Mouse (Mus musculus) lung, postnatal 0 days (tissue): ENCODE results near the gene Pou2f1. TPM values are rescaled to one million over a fixed set of nuclear protein-coding genes. Genes with fewer than 3 reads are reported as not detected.

Experiments
- ATAC-seq: fragments of 200-750 bp; cut with Nextera tagmentation; 2 replicates; pipeline ENCODE4 v1.8.0; 2017; ENCODE audit warnings: moderate library complexity
- DNase-seq: peaks from one replicate; pipeline ENCODE4 v3.0.0-alpha.2; 2016; ENCODE audit warnings: low spot score
- H3K27ac ChIP-seq: fragments of 300-500 bp; sonication (generic); 2 replicates; pipeline ENCODE4 v1.5.1; 2014; ENCODE audit warnings: antibody characterized with exemption, mild to moderate bottlenecking, low read length, mixed read lengths
- H3K27me3 ChIP-seq: fragments of 300-500 bp; sonication (generic); replicated peaks from 2 replicates; pipeline ENCODE4 v1.6.1; 2014; ENCODE audit warnings: low read length, mixed read lengths; ENCODE audit not compliant: insufficient read depth
- H3K36me3 ChIP-seq: fragments of 300-500 bp; sonication (generic); 2 replicates; pipeline ENCODE4 v1.6.1; 2014; ENCODE audit warnings: low read length, mixed read lengths; ENCODE audit not compliant: insufficient read depth
- H3K4me1 ChIP-seq: fragments of 300-500 bp; sonication (generic); 2 replicates; pipeline ENCODE4 v1.6.1; 2014; ENCODE audit warnings: antibody characterized with exemption, low read depth, low read length, mixed read lengths; ENCODE audit not compliant: insufficient read depth
- H3K4me2 ChIP-seq: fragments of 300-500 bp; sonication (generic); replicated peaks from 2 replicates; pipeline ENCODE4 v1.6.1; 2014; ENCODE audit warnings: low read depth, mild to moderate bottlenecking, low read length, moderate library complexity, mixed read lengths
- H3K4me3 ChIP-seq: fragments of 300-500 bp; sonication (generic); 2 replicates; pipeline ENCODE4 v1.5.1; 2014; ENCODE audit warnings: low read depth, low read length
- H3K9ac ChIP-seq: fragments of 300-500 bp; sonication (generic); replicated peaks from 2 replicates; pipeline ENCODE4 v1.6.1; 2014; ENCODE audit warnings: low read depth, mild to moderate bottlenecking
- H3K9me3 ChIP-seq: fragments of 300-500 bp; sonication (generic); 2 replicates; pipeline ENCODE4 v1.6.1; 2016; ENCODE audit warnings: low read length, mixed read lengths
- CTCF ChIP-seq: IDR thresholded peaks from 2 replicates; pipeline ENCODE4 v1.5.1; 2016; ENCODE audit warnings: antibody characterized with exemption, mild to moderate bottlenecking
- EP300 ChIP-seq: IDR thresholded peaks from 2 replicates; pipeline ENCODE4 v1.6.1; 2016; ENCODE audit warnings: antibody characterized with exemption, mild to moderate bottlenecking, control low read depth
- WGBS: fragments of 180-500 bp; shearing (Covaris S2); extraction: QIAGEN DNeasy Blood & Tissue Kit; methylation state at CpG from one replicate; pipeline ENCODE4 v1.1.7; 2014; 5-methylcytosine and 5-hydroxymethylcytosine counted together
- polyA plus RNA-seq: library from polyadenylated mRNA; unstranded; fragments of >200 nt; fragmentation: Nextera tagmentation; extraction: Ambion mirVana; gene quantifications from 2 replicates; pipeline ENCODE4 v1.2.1, GENCODE M21; 2015

Pou2f1 gene
- polyA plus RNA-seq, 1 experiment from 2014 or later, result 7.9 TPM

DNA sequence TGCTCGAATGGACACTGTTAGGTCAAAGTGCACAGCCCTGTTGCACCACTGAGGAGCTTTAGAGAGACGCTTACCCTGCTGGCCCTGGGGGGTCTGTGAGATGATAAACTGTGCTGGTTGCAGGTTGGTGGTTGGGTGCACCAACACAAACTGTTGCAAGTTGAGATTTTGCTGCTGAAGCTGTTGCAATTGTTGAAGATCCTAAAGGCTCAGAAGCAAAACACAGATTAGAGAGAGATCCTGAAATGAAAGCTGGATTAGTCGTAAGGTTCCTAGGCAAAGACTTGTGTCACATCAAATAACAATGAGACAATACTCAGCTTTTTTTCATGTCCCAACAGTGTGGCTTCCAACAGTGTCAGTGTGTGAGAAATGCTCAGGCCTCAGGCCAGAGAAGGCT, 93.7 kb downstream of the Pou2f1 start:
- no peak for ATAC-seq
- Histone ChIP-seq H3K9me3 (no peaks in the 10 kb centered on the region), H3K9ac (no peak overlapping the region), H3K27me3 (no peaks in the 10 kb centered on the region), H3K36me3 (peaks cover 5% of the 10 kb centered on the region; the same call in 1 of the 2 replicates), H3K27ac (no peak overlapping the region), H3K4me2 (no peak overlapping the region), H3K4me1 (no peaks in the 10 kb centered on the region), H3K4me3 (no peak overlapping the region)
- WGBS, result 83% methylated on average over 3 of the region's 3 CpGs
- TF ChIP-seq CTCF (no peak), EP300 (no peak)
- no peak for DNase-seq

DNA sequence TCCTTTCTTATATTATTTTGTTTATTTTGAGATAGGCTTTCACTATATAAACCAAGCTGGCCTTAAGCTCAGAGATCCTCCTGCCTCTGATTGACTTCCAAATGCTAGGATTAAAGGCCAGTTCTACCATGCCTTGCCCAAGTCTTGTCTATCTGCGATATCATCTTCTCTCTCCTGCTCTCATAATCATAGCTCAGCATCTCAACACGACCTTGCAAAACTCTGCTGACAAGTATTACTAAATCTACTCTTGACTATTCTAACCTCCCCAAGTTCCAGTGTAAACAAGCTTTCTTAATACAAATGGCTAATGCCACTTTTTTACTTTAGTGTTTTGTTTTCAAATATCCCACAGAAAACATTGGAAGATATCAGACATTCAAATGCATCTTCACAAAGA, 94.3 kb downstream of the Pou2f1 start:
- Histone ChIP-seq H3K4me1 (no peaks in the 10 kb centered on the region), H3K9me3 (no peaks in the 10 kb centered on the region), H3K36me3 (peaks cover 5% of the 10 kb centered on the region; the same call in 1 of the 2 replicates), H3K4me3 (no peak overlapping the region), H3K4me2 (no peak overlapping the region), H3K27me3 (no peaks in the 10 kb centered on the region), H3K9ac (no peak overlapping the region), H3K27ac (no peak overlapping the region)
- 87% methylated on average over 2 of the region's 2 CpGs for WGBS
- DNase-seq (no peak), ATAC-seq (no peak)
- no peak for TF ChIP-seq CTCF
- TF ChIP-seq EP300, result no peak

DNA sequence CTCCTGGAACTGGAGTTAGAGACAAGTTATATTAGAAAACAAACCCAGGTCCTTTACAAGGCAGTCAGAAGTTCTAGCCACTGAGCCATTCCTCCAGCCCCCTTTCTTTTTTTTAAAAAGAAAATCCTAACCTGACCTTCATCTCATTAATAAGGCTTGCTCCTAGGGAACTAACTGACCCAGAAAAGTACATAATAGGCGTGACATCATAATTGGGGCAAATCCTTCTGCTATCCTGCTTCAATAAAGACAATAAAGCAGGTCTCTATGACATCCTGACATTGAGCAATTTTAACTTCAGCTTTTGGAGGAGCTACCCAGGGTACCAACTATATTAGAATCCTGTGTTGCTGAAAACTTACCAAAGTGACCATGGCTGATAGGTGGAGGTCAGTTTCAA, 98.9 kb downstream of the Pou2f1 start:
- H3K4me3 ChIP-seq, result no peak overlapping the region
- H3K27me3 ChIP-seq, result no peaks in the 10 kb centered on the region

DNA sequence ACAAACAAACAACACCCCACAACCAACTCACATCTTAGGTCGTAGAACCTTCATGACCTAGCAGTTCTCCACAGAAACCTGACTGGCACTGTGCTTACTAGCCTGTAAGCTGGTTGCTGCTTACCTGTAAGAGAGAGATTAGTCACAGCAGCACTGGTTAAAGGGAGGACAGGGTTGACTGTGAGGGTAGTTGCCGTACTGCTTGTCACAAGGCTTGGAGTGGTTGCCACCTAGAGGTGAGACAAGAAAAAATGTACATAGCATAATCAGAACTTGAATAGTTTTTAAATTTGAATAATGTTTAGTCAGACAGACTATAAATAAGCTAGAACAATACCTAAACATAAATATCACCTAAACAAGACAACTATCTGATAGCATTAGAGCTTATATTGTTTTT, 110.8 kb downstream of the Pou2f1 start:
- TF ChIP-seq EP300 (no peak), CTCF (peak; percentile 56)
- DNase-seq (peak; percentile 35), ATAC-seq (no peak)
- Histone ChIP-seq H3K4me3 (no peak overlapping the region), H3K36me3 (peaks cover 7% of the 10 kb centered on the region; the same call in 1 of the 2 replicates), H3K4me2 (no peak overlapping the region), H3K27ac (no peak overlapping the region), H3K27me3 (no peaks in the 10 kb centered on the region), H3K9me3 (no peaks in the 10 kb centered on the region), H3K9ac (no peak overlapping the region), H3K4me1 (no peaks in the 10 kb centered on the region)
- 87% methylated on average over 2 of the region's 2 CpGs for WGBS

More for the DNA sequence above, 98.9 kb downstream of the Pou2f1 start:
- H3K27ac ChIP-seq, result no peak overlapping the region
- TF ChIP-seq EP300 (no peak), CTCF (no peak)
- DNase-seq (no peak), ATAC-seq (no peak)
- H3K9me3 ChIP-seq, result no peaks in the 10 kb centered on the region
- WGBS, result 89% methylated on average over 1 of the region's 1 CpGs
- H3K9ac ChIP-seq, result no peak overlapping the region
- H3K4me1 ChIP-seq, result no peaks in the 10 kb centered on the region
- H3K4me2 ChIP-seq, result no peak overlapping the region
- H3K36me3 ChIP-seq, result peaks cover 11% of the 10 kb centered on the region; the same call in 1 of the 2 replicates

DNA sequence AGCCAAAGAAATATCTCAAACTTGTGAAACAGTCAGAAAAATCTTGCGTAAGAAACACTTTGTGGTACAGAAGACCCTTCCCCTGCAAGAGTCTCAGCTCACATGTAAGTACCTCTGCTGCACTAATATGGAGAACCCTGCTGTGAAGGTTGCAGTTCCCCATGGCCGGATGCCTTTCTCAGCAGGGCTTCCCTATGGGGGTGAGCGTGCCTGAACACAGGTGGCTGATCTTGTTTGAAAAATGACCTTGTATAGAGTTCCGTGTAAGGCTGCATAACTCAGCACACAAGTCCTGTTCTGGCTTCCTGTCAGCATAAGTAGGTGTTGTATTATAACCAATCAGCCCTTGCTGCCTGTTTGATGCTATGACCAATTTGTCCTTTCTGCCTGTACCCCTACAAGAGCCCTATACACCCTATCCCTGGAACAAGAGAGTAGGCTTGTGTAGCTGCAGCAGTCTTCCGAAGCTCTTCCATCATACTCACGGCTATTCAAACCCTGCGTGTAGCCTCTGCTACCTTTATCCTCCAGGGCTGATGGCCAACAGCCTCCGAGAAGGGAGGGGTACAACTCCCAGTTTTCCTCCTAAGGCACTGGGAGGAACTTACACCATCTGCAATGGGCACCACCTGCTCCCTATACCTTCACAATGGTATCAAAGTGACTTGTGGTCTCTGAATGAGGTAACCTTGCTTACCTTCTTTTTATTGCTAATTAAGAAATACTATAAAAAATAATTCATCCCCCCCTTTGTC, 120.2 kb downstream of the Pou2f1 start:
- H3K36me3 ChIP-seq, result 0 out of 2 replicates have a peak, but pooled peaks cover 10% of the 10 kb centered on the region
- H3K27me3 ChIP-seq, result no peaks in the 10 kb centered on the region
- H3K4me3 ChIP-seq, result no peak overlapping the region
- H3K4me1 ChIP-seq, result no peaks in the 10 kb centered on the region
- ATAC-seq, result no peak
- H3K9ac ChIP-seq, result no peak overlapping the region
- no peak overlapping the region for H3K27ac ChIP-seq
- TF ChIP-seq EP300, result no peak
- TF ChIP-seq CTCF, result no peak
- no peak for DNase-seq
- no peaks in the 10 kb centered on the region for H3K9me3 ChIP-seq
- 81% methylated on average over 8 of the region's 8 CpGs for WGBS
- no peak overlapping the region for H3K4me2 ChIP-seq

DNA sequence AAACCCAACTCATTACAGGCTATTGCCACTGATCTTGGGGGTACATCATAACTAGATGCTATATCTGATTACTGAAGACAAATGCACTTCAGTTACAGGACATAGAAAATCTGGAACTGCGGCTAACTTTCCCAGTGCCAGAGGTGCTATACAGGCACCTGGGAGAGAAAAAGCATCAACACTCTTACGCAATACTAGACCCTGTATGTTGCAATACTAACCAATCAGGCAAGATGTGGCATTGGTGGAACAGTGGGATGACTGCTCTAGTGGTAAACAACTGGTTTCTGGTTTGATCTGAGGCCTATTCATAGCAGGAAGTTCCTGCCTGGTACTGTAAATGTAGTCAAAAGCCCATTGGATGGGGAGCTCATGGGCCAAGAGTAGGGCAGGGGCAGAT, 123.7 kb downstream of the Pou2f1 start:
- Histone ChIP-seq H3K4me3 (no peak overlapping the region), H3K4me2 (no peak overlapping the region), H3K27me3 (no peaks in the 10 kb centered on the region), H3K36me3 (0 out of 2 replicates have a peak, but pooled peaks cover 10% of the 10 kb centered on the region), H3K4me1 (no peaks in the 10 kb centered on the region), H3K9ac (no peak overlapping the region), H3K9me3 (no peaks in the 10 kb centered on the region), H3K27ac (no peak overlapping the region)
- no peak for DNase-seq
- WGBS, result 92% methylated on average over 2 of the region's 2 CpGs
- TF ChIP-seq CTCF (no peak), EP300 (no peak)
- ATAC-seq, result no peak
